Mouse (Mus musculus): ENCODE data around the gene Exoc5.
"Not testable (repeated sequence)": the region's sequence is repeated elsewhere in the genome, so short reads cannot be mapped to it uniquely, and the experiment has no call there.

The Exoc5 gene

GRCm38 (mm10) chr14:49066274-49066823 is at the start of gene Exoc5:
Gene Exoc5, minus strand, starts transcription at chr14:49066653.
- in situ Hi-C loops (cut with MboI, MseI), result no loop called here

GRCm38 (mm10) chr14:49091755-49092154 is 25.3 kb upstream of the Exoc5 start:
- in situ Hi-C loops (cut with MboI, MseI), result not testable (repeated sequence)

- in situ Hi-C loops (cut with MboI, MseI), result no loop called here
Observed at GRCm38 (mm10) chr14:49091277-49091676, 24.8 kb upstream of the Exoc5 start.

DNA sequence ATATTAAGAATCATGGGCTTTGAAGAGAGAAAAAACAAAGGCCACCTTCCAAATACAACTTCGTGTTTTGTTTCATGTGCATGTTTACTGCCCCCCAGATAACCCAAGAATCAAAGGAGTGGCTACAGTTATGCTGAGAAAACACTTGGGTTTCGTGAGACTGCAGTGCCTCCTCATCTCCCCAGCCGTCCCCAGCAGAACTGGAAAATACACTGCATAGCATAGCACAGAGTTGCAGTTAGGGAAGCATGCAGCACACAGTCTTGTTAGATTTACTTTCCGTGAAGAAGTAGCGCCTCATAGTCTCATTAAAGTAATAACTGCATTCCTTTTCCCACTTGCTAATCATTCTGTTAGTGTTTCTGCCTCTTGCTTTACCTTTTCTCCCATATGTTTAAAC is 23.6 kb upstream of the Exoc5 start:
- in situ Hi-C loops (cut with MboI, MseI), result no loop called here

DNA sequence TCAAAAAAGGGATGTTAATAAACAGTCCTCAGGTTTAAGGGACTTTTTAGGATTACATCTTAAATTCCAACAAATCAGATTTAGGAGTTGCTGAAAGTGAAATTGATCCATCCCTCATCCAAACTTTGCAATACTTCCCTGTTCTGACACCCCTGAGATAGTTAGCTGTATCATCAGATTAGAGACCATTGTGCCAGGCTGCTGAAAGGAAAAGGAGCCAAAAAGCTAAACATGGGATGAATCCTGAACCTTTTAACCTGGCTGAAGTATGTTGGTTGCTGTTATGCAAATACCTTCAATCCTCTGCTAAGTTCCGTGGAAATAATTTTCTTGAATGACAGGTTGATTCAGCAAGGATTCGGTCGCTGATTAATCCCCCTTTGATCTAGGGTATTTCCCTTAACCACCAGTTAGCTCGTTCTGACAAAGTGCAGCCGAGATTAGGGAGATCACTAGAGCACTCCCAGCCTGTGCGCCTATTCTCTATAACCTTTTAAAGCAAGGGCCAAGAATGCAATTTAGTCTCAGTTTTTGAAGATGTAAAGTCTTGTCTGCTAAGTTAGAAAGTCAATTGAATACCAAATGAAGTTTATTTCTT is 23.1 kb upstream of the Exoc5 start:
- in situ Hi-C loops (cut with MboI, MseI), result no loop called here

- in situ Hi-C loops (cut with MboI, MseI), result no loop called here
Observed at GRCm38 (mm10) chr14:49088155-49089048, 21.9 kb upstream of the Exoc5 start.

DNA sequence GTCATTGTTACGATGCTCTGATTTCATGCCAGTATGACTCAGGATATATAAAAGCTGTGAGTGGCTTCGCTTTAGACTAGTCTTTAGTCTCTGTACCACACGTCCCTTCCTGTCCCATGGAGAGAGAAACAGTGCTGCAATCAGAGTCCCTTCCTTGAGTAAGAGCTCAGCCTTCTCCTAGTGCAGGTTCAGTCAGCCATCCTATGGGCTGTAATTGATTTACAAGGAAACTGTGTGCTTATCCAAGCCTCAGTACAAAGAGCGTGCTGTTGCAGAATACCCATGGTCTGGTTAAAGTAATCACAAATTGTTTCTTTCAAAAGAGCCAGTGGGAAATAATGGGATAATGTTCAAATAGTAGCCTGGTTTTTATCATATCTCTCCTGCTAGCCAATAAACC is 20.1 kb upstream of the Exoc5 start:
- in situ Hi-C loops (cut with MboI, MseI), result no loop called here

GRCm38 (mm10) chr14:49078820-49079219 is 12.4 kb upstream of the Exoc5 start:
- in situ Hi-C loops (cut with MboI, MseI), result no loop called here

- in situ Hi-C loops (cut with MboI, MseI), result no loop called here
Observed at GRCm38 (mm10) chr14:49074361-49074760, 7.9 kb upstream of the Exoc5 start.

DNA sequence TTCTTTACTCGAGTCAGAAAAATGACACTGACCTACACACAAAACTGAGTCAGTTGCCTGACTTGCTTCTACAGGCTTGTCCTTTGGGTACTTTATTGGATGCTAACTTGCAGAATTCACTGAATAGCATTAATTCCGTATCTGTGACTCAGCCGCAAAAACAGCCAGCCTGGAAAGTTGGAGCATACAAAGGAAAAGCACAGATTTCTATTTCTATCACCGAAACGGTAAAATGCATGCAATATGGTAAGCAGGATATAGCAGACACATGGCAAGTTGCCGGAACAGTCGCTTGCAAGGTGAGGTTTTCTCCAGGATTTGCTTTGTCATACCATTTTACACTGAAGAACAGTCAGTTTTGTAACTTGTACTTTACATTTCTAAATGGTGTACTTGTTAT is 7.4 kb upstream of the Exoc5 start:
- in situ Hi-C loops (cut with MboI, MseI), result no loop called here

GRCm38 (mm10) chr14:49072837-49073236 is 6.4 kb upstream of the Exoc5 start:
- in situ Hi-C loops (cut with MboI, MseI), result no loop called here

DNA sequence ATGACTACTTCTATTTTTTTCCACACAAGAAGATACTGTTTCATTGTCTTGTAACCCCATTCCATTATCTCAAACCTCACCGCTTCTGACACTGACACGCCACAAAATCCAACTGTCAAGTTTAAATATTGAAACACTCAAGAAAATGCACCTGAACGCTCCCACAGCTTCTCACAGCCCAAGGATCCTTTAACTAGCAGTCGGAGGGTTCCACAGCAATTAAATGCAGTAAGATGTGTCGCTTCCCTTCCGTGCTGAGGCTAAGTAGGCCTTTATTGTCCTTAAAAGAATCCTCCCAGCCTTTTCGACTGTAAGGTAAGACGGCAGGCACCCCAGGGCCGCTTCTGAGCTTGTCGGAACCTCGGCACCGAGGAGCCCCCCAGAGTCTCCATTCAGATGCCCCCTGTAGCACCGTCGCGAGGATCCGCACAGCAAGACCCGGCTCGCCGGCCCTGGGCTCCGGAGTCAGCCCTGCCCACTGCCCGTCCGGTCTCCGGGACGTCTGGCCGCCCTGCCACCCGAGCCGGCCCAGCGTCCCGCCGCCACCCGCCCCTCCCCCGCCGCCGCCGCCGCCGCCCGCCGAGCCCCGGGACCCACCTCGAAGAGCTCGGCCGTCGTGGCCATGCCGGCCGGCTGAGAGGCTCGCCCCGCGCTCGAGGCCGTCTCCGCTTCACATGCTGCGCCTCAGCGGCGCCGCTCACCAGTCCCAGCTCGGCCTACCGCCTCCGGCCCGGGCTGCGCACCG is 752 bp downstream of the Exoc5 start, which contains the start of gene Ap5m1:
Gene Ap5m1 (plus strand): TSS at position 569 of the 745 bp plus-strand sequence.
- in situ Hi-C loops (cut with MboI, MseI), result no loop called here

GRCm38 (mm10) chr14:49063838-49064237 is 2.6 kb downstream of the Exoc5 start:
- in situ Hi-C loops (cut with MboI, MseI), result no loop called here

DNA sequence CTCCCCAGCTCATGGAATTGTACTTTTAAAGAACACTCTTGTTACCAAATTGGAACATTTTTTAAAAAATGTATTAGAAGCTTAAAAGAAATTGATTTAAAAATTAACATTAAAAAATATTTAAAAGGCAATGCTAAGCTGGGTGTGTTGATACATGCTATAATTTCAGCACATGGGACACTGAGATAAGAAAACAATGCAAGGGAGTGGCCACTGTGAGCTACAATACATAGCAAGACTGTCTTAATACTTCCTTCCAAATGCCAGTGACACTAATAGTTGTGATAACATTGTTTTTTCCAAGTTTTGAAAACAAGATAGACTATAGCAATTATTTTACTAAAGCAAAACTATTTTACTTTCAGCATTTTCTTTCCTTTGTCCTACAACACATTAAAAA is 17.0 kb downstream of the Exoc5 start:
- in situ Hi-C loops (cut with MboI, MseI), result loop anchor here (25.0 kb wide), 1 partner anchor 1787 kb away; no protein-coding TSS in a partner anchor

- in situ Hi-C loops (cut with MboI, MseI), result loop anchor here (25.0 kb wide), 1 partner anchor 1783 kb away; no protein-coding TSS in a partner anchor
Observed at GRCm38 (mm10) chr14:49045610-49046009, 20.8 kb downstream of the Exoc5 start.

- in situ Hi-C loops (cut with MboI, MseI), result loop anchor here (25.0 kb wide), 1 partner anchor 1767 kb away; no protein-coding TSS in a partner anchor
Observed at GRCm38 (mm10) chr14:49028991-49029390, 37.5 kb downstream of the Exoc5 start.

DNA sequence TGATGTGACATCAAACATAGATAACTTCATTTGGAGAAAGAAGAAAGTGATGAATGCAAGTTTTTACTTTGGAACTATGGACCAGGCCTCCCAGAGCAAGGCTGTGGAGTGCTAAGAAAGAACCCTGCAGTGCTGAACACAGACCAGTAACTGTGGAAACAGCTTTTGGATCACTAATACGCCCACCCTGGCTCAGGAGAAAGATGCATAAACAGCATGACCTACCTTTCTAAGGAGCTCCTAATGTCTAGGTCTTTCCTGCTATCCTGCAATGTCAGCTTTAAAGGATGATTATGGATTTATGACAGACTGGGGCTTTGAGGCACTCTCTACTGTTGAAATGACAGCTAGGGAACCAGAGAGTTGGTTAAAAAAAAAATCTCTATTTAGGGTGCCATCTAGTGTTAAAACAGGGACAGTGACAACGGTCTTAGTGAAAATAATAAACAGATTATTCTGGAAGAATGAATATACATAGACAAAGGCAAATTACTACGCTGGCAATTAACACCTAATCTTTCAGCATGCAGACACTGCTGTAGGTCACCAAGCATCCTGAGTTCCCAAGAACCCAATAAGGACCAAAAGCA is 38.6 kb downstream of the Exoc5 start:
- in situ Hi-C loops (cut with MboI, MseI), result loop anchor here (25.0 kb wide), 1 partner anchor 1766 kb away; no protein-coding TSS in a partner anchor

- in situ Hi-C loops (cut with MboI, MseI), result loop anchor here (25.0 kb wide), 1 partner anchor 1765 kb away; no protein-coding TSS in a partner anchor
Observed at GRCm38 (mm10) chr14:49027040-49027778, 39.2 kb downstream of the Exoc5 start.

DNA sequence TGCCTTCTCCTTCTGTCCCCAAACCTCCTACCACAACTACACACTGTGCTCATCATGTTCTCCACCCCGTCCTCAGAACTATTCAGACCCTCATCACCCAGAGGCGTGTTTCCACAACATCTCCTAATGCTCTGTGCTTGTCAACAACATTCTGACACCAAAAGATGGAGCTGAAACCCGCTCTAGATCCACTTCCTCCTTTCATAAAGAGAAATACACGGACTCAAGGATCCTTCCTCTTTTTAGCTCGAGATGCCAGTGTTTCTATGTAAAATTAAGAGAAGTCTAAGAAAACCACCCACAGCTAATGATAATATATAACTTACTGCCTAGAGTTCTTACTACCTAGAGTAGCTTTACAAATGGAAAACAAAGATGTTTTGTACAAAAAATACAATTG is 46.7 kb downstream of the Exoc5 start:
- in situ Hi-C loops (cut with MboI, MseI), result no loop called here

DNA sequence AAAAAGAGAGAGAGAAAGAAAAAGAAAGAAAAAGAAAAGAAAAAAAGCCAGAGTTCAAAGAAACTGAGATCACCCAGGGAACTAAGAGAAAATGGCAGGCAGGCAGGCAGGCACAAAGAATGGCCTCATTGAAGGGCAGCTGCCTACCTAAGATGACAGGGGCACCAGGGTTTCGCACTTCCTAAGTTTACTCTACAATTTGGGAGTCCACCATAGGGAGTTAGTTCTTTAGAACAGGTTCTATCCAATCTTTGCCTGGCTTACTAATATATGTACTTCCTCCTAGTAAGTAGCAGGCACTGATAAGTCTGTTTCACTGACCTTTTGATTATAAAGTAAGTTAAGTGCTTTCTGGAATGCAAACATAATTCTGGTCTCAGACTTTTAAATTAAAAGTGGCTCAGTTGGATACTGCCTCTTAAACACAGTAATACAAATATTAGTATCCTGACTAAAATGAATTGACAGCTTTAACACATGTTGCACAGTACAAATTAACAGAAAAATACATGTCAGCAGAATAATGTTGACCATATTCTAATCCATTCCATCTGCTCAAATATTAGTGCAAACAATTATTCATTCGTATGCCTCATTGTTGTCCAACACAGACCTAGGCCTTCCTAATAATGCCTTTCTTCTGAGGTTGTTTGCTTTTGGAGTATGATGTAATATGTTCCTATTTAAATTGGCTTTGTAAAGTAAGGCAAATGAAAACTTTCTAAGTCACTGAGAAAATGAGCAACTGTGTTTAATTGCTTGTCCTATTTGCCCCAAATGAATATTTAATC is 57.9 kb downstream of the Exoc5 start:
- in situ Hi-C loops (cut with MboI, MseI), result no loop called here
